In the genomic region with DNA sequence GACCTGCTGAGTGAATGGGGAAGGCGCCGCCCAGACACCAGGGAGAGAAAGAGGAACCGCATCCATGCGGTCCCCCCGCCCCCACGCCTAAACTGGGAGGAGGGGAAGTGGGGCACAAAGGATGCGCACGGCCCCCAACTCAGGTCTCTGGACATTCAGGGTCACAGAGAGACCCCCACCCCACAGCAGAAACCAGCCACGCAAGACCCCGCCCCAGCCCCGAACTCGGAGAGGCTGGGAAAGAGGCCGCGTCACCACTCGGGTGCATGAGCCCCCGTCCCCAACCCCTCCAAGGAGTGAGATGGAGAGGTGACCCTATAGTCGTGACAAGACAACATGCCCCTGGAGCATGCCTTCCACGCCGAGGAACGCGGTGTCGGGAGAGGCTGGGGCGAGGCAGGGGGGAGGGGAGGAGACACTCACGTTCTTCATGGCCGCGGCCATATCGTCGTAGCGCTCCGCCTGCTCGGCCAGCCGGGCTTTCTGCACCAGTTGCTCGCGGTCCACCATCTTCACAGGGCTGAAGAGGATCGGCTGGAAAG, we compare ENCODE assay signal across 1 mouse cellular context.
TF ChIP-seq lines count a peak whose summit lies in the region.

No protein-coding gene starts in this region.

TF ChIP-seq in MEL, 35 proteins besides CTCF, POLR2A, EP300 and RAD21 (continued from another document):
- peak; percentile 90 for TF ChIP-seq MAX (IDR thresholded peaks at IDR 0.05; ENCODE audit: low read length)
